Mouse (Mus musculus): ENCODE data around the gene Fras1. TPM values are rescaled to one million over a fixed set of nuclear protein-coding genes. Genes with fewer than 3 reads are reported as not detected.

The Fras1 gene
- total RNA-seq, 4 experiments from 2014 or later = 19.8 to 24.6 (median 23.4) TPM

DNA sequence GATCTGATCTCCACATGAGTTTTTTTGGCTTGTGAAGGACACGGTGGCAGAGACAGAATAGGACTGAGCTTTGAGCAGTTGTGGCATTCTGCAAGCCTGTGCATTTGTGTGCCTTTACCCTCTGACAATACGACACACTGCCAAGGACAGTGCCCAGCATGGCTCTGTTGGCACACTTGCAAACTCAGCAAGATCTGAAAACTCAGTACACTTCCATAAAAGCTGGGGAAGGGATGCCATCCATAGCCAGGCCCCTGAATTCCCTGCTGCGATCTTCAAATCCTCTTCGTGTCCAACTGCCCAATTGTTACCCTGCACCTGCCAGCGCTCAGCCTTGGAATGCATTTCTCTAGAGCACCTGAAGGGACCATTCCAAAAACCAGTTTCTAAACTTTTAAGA is 411.3 kb downstream of the Fras1 start:
- DNase-seq (ENCODE audit: low spot score in 2 of 2) = no peak

DNA sequence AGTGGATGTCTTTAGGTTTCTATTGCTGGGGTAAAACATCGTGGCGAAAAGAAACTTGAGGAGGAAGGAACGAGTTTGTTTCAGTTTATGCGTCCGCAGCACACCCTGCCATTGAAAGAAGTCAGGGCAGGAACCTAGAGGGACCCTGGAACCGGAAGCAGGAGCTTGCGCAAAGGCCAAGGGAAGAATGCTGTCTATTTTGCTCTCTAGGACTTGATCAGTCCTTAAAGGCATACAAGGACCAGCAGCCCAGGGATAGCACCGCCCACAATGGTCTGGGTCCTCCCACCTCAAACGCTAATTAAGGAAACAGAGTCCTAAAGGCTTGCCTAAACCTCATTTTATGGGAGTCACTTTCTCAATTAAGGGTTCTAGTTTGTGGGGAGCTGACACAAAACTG is 418.7 kb downstream of the Fras1 start:
- DNase-seq (ENCODE audit: low spot score in 2 of 2) = no peak

DNA sequence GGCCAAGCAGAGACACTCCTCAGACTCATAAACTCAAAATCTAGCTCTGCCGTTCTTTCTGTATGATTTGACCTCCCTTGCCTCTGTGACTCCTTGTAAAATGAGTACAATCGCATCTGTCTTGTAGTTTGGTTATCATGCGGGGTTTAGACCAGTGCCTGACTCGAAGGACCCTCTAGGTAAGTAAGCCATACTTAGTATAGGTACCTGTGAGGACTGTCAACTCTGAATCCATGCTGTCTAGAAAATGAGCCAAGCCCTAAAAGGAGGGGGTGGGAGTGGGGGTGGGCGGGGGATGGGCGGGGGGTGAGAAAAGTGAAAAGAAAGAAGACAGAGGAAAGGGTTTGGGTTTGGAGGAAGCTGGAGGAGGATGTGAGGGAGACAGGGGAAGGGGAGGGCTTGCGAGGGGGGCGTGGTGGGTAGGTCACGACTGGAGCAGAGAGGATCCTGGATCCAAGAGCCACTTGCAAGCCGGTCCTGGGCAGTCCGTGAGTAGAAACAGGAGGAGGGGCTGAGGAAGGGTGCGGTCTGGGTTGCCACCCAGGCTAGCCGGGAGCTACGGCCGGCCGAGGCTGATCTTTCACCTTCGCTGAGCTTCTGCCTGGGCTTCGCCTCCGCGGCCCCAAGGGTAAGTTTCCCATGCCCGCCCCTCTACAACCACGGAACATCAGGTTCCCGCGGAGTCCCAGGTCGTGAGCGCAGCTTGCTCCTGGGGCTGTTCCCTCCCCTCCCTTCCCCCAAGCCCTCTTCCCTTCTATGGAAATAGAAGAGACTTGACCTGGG is 419.4 kb downstream of the Fras1 start, which contains the start of gene Anxa3:
Gene Anxa3 (plus strand): TSS at position 404 of the 783 bp plus-strand sequence.
- no peak for DNase-seq (ENCODE audit: low spot score in 2 of 2)

GRCm38 (mm10) chr5:96793953-96794635 is 420.3 kb downstream of the Fras1 start:
- no peak for DNase-seq (ENCODE audit: low spot score in 2 of 2)

DNA sequence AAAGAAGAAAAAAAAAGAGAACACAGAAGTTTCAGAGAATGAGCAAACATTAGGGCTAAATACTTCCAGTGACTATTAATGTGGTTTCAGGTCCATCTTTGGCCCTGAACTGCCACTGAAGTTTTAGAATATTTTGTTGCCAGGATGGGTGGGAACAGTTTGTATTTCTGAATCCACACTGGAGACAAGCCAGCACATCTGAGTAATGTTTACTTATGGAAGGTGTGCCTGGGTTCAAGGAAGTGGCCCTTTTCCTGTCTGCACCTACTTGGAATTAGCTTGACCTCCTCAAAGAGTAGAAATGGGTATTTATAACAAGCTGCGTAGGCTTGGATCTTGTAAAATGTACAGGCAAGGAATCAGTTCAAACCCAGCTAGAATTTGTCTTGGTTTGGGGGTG is 422.0 kb downstream of the Fras1 start:
- no peak for DNase-seq (ENCODE audit: low spot score in 2 of 2)

DNA sequence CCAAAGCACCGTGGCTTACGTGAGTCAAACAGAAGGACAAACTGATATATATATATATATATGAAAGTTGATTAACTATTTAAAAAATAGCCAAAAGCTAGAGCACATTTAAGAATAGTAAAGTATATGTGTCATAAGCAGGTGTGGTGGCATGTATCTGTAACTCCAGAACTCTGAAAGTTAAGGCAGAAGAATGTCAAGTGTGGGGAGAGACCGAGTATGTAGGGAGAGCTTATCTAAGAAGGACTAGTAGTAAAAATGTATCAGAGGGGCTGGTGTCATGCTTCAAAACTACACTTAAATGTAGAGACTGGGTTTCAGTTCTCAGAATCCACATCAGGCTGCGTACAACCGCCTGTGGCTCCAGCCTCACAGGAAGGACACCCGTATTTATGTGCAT is 423.7 kb downstream of the Fras1 start:
- no peak for DNase-seq (ENCODE audit: low spot score in 2 of 2)

DNA sequence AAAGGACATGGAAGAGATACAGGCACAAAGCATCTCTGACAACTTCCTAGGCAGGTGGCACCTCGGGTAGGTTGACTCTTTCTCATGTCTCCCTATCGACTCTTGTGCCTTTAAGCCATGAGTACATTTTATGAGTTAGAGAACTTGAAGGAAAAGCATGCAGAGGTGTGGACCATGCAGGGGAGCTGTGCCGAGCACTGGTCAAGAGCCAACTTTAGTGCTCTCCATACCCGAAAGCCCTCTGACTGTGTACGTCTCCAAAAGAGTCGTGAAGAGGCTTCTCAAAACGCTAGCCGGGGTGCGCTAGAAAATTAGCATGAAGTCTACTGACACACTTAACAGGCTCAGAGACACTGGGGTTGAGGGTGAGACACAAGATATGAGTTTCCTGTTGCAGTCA is 425.4 kb downstream of the Fras1 start:
- no peak for DNase-seq (ENCODE audit: low spot score in 2 of 2)

DNA sequence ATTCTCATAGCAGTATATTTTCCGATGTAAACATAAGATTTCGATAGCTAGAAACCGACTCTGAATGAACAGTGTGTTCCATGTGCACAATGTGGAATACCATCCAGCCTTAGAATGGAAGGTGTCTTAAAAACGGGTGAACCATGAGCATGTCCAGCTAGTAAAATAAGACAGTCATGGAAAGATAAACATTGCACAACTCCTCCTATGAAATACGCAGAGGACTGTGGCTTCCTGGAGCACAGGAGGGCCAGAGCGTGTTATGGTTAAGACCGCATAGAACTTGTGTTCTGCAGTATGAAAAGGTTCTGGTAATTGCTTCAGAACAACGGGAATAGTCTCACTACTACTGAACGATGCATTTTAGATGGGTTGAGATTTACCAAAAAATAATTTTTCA is 426.2 kb downstream of the Fras1 start:
- no peak for DNase-seq (ENCODE audit: low spot score in 2 of 2)

GRCm38 (mm10) chr5:96802185-96802584 is 428.4 kb downstream of the Fras1 start:
- no peak for DNase-seq (ENCODE audit: low spot score in 2 of 2)

GRCm38 (mm10) chr5:96803091-96803490 is 429.3 kb downstream of the Fras1 start:
- DNase-seq (ENCODE audit: low spot score in 2 of 2) = no peak

GRCm38 (mm10) chr5:96804304-96804703 is 430.5 kb downstream of the Fras1 start:
- DNase-seq (ENCODE audit: low spot score in 2 of 2) = no peak

DNA sequence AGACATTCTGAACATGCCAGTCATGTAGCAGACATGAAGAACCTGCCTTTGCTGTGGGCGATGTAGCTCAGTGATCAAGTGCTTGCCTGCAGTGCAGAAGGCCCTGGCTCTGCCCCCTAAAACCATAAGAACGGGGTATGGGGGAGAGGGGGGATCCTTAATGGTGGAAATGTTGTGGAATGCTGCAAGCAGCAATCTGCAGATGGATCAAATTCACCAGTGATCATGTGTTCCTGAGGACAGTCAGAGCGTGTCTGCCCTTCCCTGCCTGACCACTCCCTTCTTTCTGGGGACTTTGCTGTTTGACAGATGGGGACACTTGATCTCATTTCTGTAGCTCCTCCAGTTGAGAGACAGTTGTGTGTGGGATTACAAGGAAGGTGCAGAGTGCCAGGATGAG is 431.1 kb downstream of the Fras1 start:
- DNase-seq (ENCODE audit: low spot score in 2 of 2) = no peak

DNA sequence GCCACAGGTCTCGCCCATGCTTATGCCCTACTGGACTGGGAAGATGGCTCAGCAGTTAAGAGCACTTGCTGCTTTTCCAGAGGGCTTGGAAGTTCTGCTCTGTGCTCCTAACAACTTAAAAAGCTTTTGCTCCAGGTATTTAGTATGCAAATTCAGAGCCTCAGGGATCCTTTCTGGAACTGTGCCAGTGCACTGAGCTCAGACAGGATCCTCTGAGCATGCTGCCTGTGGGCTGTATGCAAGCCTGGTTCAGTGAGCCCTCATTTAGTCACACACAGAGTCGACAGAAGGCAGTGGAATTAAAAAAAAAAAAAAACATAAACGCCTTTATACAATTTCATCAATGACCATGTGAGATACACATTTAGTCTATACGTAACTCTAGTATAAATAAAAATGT is 436.9 kb downstream of the Fras1 start:
- DNase-seq (ENCODE audit: low spot score in 2 of 2) = no peak

DNA sequence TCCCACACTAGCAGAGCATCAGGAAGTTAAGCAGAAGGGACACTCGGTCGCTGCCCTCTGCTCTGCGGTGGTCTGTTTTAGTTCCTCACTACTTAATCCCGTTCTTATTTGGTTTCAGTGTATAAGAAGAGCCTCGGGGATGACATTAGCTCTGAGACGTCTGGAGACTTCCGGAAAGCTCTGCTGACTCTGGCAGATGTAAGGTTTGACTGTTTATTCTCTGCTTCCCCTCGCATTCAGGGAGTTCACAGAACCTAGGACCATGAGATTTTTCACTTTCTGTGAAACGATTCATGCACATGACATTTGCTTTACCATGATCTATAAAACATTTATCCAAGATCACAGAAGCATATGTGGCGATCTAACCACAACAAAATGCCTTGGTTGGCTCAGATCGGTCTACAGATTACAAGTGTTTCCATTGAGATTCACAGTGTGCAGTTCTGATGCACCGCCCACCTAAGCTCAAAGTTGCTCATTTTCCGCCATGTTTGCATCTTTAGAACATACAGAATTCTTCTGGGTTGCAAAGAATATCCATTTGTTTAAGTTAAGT is 451.1 kb downstream of the Fras1 start:
- DNase-seq (ENCODE audit: low spot score in 2 of 2) = no peak

- no peak for DNase-seq (ENCODE audit: low spot score in 2 of 2)
Measured at GRCm38 (mm10) chr5:96827176-96827575, 453.4 kb downstream of the Fras1 start.

Other genes starting within 250 kb of the Fras1 start
- 10 to 100 TPM; 69.8 to 80.3 (median 75.0) TPM for gene Cnot6l, start 209.8 kb upstream of the Fras1 start, total RNA-seq (2022)
- 10 to 100 TPM; 13.4 to 16.1 (median 15.8) TPM for gene Mrpl1, start 164.5 kb upstream of the Fras1 start, total RNA-seq (2022)

All from left cerebral cortex, adult 8-10 months (tissue).